Mouse (Mus musculus) testis, adult 2 months (tissue): ENCODE results near the gene Cenpu.

Experiments
- CTCF ChIP-seq: fragments of 200-500 bp; IDR thresholded peaks from 2 replicates; pipeline ENCODE4 v1.5.1; 2012; ENCODE audit warnings: low read depth, mild to moderate bottlenecking, inconsistent platforms, low read length, moderate library complexity; ENCODE audit not compliant: control insufficient read depth, insufficient read depth, insufficient replicate concordance
- POLR2A ChIP-seq: fragments of 200-500 bp; IDR thresholded peaks from 2 replicates; pipeline ENCODE4 v1.6.1; 2012; ENCODE audit warnings: low read depth, mild to moderate bottlenecking, inconsistent platforms, low read length, moderate library complexity; ENCODE audit not compliant: control insufficient read depth

DNA sequence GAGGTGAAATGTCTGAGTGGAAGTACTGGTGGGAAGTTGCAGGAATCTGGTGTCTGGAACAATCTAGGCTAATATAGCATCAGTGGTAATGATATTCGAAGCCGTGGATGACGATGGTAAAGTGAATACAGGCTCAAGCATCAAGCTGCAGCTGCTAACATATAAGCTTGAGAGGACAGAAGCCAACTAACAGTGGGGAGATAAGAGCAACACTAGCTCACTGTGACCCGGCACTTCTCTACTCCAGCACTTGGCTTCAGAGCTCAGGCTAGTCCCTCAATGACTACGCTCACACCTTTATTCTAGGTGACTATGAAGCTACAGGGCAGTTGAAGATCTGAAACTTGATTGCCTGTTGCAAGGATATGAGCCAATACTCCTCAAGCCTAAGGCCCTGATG is 46.9 kb downstream of the Cenpu start:
- TF ChIP-seq CTCF (no peak), POLR2A (no peak)
